Mouse (Mus musculus): ENCODE data around the gene Akap7.

GRCm38 (mm10) chr10:25191166-25191565 lies 116.5 kb downstream of the Akap7 start:
- no peak for TF ChIP-seq CTCF (IDR thresholded peaks at IDR 0.05; ENCODE audit: extremely low read depth, insufficient read depth, insufficient read length, insufficient replicate concordance)
- TF ChIP-seq POLR2A (IDR thresholded peaks at IDR 0.05; ENCODE audit: low read depth, low read length), result no peak
